Mouse (Mus musculus): ENCODE data around the gene Sephs2.

Gene Sephs2

DNA sequence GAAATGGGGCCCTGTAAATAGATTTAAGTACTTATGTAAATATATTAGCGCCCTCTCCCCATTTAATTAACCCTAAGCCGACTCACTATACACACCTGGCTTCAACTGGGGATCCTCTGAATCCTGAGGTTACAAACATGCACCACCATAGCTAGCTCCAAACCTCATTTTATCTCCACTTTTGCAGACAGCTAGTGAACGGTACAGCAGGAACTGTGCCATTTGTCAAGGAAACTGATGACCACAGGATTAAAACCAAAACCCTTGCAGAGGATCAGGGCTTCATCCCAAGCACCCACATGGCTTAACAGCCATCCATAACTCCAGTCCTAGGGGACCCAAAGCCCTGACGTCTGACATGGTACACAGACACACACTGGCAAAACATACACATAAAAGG, 18.8 kb downstream of the Sephs2 start:
- CTCF ChIA-PET, result interaction anchor here in 1 of 4 experiments (1.4 to 1.6 kb wide), 2 partner anchors 10 to 23 kb away, joined by 5 to 6 read pairs; partner anchors contain the start of gene Zfp771
- POLR2A ChIA-PET, result interaction anchor here (0.6 to 2.5 kb wide), 32 partner anchors 7 to 755 kb away, joined by 3 to 58 read pairs (median 6); partner anchors contain the start of genes Sephs2 (in 3 of the 4), Sept1 (in 2 of the 4), Zfp553 (in 2 of the 4) and Zfp771 (in 2 of the 4)

DNA sequence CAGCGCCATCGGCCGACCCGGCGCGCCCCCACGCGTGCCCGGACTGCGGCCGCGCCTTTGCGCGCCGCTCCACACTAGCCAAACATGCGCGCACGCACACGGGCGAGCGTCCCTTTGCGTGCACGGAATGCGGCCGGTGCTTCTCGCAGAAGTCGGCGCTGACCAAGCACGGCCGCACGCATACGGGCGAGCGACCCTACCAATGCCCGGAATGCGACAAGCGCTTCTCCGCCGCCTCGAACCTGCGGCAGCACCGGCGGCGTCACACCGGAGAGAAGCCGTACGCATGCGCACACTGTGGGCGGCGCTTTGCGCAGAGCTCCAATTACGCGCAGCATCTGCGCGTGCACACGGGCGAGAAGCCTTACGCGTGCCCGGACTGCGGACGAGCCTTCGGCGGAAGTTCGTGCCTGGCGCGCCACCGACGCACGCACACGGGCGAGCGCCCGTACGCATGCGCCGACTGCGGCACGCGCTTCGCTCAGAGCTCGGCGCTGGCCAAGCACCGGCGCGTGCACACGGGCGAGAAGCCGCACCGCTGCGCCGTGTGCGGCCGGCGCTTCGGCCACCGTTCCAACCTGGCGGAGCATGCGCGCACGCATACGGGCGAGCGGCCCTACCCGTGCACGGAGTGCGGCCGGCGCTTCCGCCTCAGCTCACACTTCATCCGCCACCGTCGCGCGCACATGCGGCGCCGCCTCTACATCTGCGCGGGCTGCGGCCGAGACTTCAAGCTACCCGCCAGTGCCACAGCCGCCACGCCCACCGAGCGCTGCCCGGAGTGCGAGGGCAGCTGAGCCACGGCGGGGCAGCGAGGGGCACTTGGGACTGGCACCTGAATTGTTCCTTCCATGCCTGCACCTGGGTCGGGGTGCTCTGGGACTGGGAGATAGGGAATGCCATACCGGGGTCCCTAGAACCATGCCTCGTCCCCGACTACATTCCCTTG, 19.8 kb downstream of the Sephs2 start:
- POLR2A ChIA-PET, result interaction anchor here (0.6 to 2.5 kb wide), 85 partner anchors 8 to 713 kb away, joined by 3 to 58 read pairs (median 4); partner anchors contain the start of genes Sephs2 (in 3 of the 4), Sept1 (in 3 of the 4), Zfp553 (in 3 of the 4) and Zfp771 (in 3 of the 4)
- CTCF ChIA-PET, result interaction anchor here in 3 of 4 experiments (0.6 to 1.6 kb wide), 13 partner anchors 9 to 561 kb away, joined by 3 to 9 read pairs (median 4); partner anchors contain the start of genes Zfp771 (in 2 of the 3) and Zfp689 (in 1 of the 3)

DNA sequence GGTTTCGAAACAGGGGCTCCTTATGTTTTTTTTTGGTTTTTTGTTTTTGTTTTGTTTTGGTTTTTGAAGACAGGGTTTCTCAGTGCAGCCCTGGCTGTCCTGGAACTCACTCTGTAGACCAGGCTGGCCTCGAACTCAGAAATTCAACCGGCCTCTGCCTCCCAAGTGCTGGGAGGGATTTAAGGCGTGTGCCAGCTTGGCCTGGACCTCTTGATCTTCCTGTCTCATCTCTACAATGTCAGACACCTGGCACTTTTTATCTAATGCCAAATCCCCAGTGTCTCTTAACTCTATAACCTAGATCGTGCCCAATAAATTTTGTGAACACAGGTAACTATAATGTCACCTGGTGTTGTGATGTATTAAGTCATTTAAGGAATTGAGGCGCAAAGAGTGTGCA, 20.5 kb downstream of the Sephs2 start:
- CTCF ChIA-PET, result interaction anchor here in 3 of 4 experiments (0.6 to 1.6 kb wide), 10 partner anchors 8 to 560 kb away, joined by 3 to 6 read pairs (median 4); partner anchors contain the start of genes Zfp689 (in 1 of the 3) and Zfp771 (in 1 of the 3)
- POLR2A ChIA-PET, result interaction anchor here (0.6 to 2.5 kb wide), 61 partner anchors 8 to 714 kb away, joined by 3 to 58 read pairs (median 5); partner anchors contain the start of genes Sephs2 (in 3 of the 4), Sept1 (in 3 of the 4), Zfp553 (in 3 of the 4) and Zfp771 (in 3 of the 4)

DNA sequence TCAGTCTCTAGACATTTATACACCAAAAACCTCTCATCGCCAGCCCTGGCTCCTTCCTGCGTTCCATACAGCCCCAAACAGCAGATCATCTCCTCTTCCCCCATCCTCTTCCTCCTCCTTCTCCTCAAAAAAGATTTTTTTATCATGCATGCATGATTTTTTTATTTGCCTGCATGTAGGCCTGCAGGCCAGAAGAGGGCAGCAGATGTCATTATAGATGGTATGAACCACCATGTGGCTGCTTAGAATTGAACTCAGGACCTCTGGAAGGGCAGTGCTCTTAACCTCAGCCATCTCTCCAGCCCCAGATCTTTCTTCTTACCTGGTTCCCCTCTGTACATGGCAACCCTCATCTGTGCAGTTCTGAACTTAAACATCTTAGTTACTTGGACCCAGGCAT, 21.4 kb downstream of the Sephs2 start:
- ChIA-PET POLR2A (no interaction called here), CTCF (no interaction called here)

DNA sequence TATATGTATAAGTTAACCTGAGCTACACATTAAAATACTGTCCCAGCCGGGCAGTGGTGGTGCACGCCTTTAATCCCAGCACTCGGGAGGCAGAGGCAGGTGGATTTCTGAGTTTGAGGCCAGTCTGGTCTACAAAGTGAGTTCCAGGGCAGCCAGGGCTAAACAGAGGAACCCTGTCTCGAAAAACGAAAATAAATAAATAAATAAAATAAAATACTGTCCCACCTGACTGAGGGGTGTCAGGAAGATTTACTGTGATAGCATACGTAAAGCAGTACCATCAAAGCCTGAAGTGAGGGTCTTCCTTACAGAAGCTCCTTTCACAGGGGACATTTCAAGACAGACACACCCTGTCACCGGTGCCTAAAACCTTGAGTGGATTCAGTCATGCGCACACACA, 23.3 kb downstream of the Sephs2 start:
- POLR2A ChIA-PET, result interaction anchor here in 3 of 4 experiments (0.7 to 2.2 kb wide), 12 partner anchors 9 to 37 kb away, joined by 3 to 8 read pairs (median 3); partner anchors contain the start of genes Sept1 (in 1 of the 3) and Zfp553 (in 1 of the 3)
- CTCF ChIA-PET, result interaction anchor here in 1 of 4 experiments (0.7 to 0.9 kb wide), 2 partner anchors 22 to 523 kb away, joined by 3 to 4 read pairs; no protein-coding TSS in a partner anchor

DNA sequence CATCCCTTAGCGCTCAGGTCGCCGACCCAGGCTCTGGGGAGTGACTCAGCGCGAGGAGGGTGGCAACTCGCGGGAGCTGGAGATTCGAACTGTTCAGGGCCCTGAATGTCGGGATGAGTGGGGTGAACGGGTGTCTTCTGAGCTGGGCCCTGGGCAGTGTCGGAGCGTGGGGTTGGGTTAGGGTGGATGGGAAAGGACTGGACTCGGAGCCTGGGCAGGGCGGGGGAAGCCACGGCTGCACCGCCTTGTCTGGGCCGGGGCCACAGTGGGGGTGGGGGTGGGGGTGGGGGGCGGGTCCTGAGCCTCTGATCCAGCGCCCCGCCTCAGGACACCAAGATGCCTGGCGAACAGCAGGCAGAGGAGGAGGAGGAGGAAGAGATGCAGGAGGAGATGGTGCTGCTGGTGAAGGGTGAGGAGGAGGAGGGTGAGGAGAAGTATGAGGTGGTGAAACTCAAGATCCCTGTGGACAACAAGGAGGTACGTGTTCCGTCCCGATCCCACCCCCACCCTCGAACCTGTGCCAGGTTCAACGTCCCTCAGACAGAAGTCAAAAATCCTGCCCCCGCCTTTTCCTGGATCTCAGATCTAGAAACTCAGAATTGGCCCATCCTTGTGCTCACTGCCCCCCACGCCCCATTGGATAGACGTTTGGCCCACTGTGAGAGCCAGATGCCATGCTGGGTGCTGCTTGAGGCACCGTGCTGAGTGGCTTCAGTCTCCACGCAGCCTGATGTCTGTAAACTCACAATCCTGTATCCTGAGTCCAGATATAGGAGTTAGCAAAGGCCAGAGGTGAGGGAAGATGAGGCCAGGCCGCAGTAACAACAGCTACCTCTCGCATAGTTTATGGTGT, 29.0 kb downstream of the Sephs2 start:
- ChIA-PET POLR2A (interaction anchor here (0.6 to 3.2 kb wide), 62 partner anchors 9 to 445 kb away, joined by 3 to 58 read pairs (median 4); partner anchors contain the start of genes Dctpp1 (in 3 of the 4), Sept1 (in 3 of the 4), Zfp553 (in 3 of the 4) and Cd2bp2 (in 2 of the 4)), CTCF (interaction anchor here (0.5 to 1.6 kb wide), 14 partner anchors 9 to 123 kb away, joined by 3 to 5 read pairs (median 3); partner anchors contain the start of gene Dctpp1 (in 2 of the 4))

DNA sequence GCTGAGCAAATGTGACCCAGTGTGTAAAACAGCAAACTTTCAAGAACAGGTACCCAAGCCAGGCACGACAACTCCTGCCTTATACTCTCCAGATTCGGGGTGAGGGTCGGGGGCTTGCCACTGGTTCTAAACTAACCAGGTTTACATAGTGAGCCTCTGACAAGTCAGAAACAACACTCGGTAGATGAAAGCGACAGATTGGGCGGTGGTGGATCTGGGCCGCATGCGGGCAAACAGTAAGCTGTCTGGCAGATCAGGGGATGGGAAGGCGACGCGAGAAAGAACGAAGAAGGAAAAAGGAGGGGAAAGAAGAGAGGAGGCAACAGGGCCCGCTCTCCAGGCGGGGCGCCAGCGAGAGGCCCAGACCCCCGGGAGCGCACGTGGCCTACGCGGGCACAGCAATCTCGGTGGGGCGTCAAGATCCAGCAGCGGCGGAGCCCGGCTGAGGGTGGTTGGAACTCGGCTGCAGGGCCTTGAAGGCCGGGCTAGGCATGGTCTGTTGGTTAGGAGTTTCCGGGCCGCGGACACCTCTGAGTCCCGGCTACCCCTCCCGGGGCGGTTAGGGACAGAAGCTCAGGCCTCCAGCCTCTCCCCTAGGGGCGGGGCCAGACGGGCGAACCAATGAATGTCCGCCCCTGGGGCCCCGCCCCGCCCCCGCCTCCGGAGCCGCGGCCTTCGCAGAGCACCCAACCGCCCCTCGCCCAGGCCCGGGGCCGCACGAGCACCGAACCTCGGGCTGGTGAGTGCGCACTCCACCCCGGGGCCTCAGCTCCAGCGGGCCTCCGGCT, 29.8 kb downstream of the Sephs2 start, which contains the start of gene Zfp771:
Zfp771 (plus strand) TSS at position 405 of the 788 bp plus-strand sequence.
- ChIA-PET POLR2A (interaction anchor here (0.6 to 3.2 kb wide), 60 partner anchors 8 to 444 kb away, joined by 3 to 58 read pairs (median 4); partner anchors contain the start of genes Dctpp1 (in 3 of the 4), Sept1 (in 3 of the 4), Zfp553 (in 3 of the 4) and Cd2bp2 (in 2 of the 4)), CTCF (interaction anchor here in 3 of 4 experiments (0.5 to 1.6 kb wide), 13 partner anchors 8 to 124 kb away, joined by 3 to 5 read pairs (median 3); partner anchors contain the start of gene Dctpp1 (in 1 of the 3))

DNA sequence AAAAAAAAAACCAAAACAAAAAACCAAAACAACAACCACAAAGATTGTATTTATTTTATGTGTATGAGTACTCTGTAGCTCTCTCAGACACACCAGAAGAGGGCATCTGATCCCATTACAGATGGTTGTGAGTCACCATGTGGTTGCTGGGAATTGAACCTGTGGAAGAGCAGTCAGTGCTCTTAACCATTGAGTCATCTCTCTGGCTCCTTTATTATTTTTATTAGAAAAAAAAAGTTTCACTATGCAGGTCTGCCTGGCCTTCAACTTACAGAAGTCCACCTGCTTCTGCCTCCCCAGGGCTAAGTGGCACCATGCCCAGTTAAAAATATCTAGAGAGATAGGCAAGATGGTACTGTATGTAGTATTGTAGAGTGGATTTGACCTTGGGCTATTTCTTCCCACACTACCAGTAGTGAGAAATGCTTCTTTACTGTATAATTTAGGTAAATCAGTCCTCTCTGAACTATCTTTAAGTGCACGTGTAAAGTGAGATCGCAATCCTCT, 30.4 kb downstream of the Sephs2 start:
- CTCF ChIA-PET, result interaction anchor here in 1 of 4 experiments (0.9 kb wide), 1 partner anchor 11 kb away, joined by 4 read pairs; no protein-coding TSS in a partner anchor

DNA sequence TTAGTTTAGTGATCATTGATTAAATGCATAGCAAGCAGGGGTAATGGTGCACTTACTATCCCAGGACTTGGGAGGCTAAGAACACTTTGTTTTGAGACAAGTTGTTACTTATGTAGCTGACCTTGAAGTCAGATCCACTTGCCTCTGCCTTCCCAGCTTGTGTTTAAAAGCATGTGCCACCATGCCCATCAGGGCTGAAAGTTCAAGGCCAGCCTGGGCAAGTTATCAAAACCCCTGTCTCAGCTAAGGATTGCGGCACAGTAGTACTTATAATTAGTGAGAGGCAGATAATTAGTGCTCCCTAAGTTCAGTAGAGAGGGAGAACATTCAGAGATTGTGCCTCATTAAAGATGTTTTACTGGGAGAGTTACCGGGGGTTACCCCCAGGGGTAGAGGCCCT, 39.1 kb downstream of the Sephs2 start:
- ChIA-PET POLR2A (interaction anchor here in 3 of 4 experiments (1.2 to 14.7 kb wide), 12 partner anchors 10 to 111 kb away, joined by 3 to 274 read pairs (median 13); partner anchors contain the start of genes Zfp768 (in 1 of the 3) and Zfp771 (in 1 of the 3)), CTCF (interaction anchor here in 1 of 4 experiments (1.1 kb wide), 1 partner anchor 21 kb away, joined by 3 read pairs; no protein-coding TSS in a partner anchor)

More for the DNA sequence above, 30.4 kb downstream of the Sephs2 start:
- POLR2A ChIA-PET, result interaction anchor here in 3 of 4 experiments (0.6 to 3.2 kb wide), 12 partner anchors 9 to 444 kb away, joined by 3 to 54 read pairs (median 8); partner anchors contain the start of genes Sept1 (in 3 of the 3) and Zfp553 (in 3 of the 3)

DNA sequence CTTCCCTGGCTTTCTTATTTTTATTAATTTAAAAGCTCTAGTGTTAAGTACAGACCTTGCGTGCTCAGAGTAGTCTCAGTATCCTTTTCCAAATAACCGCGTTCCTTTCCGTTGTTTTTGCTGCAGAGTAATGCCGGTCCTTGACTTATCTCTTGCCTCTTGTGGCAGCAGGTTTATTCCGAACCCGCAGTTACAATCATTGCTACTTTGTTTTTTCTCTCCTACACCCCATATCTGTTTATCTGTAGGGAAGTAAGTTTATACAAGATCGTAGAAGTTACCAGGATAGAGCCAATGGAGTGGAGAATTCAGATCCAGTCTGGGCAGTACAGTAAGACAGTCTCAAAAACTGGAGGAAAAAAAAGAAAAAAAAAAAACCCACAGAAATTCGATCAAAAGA, 40.1 kb downstream of the Sephs2 start:
- ChIA-PET CTCF (interaction anchor here in 3 of 4 experiments (0.6 to 1.5 kb wide), 6 partner anchors 11 to 454 kb away, joined by 3 to 5 read pairs (median 4); partner anchors contain the start of genes Dctpp1 (in 1 of the 3) and Zfp771 (in 1 of the 3)), POLR2A (interaction anchor here (0.7 to 14.7 kb wide), 29 partner anchors 8 to 736 kb away, joined by 3 to 274 read pairs (median 9); partner anchors contain the start of genes Zfp771 (in 3 of the 4), Cd2bp2 (in 2 of the 4) and Tbc1d10b (in 1 of the 4))

DNA sequence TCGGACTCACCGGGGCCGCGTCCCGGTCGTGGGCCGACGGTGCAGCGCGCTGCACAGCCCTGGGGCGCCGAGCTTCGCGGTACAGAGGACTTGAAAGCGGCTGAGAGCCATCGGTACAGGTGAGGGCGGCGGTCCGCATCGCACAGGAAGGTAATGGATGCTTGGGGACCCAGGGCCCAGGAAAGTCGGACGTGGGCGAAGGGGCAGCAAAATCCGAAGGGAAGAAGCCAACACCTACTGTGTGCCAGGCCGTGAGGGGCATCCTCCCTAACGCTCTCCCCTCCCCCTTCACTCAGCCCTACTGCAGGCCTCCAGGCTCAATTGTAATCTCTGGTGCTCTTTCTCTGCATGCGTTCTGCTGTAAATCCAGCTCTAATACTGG, 40.5 kb downstream of the Sephs2 start:
- POLR2A ChIA-PET, result interaction anchor here (0.6 to 14.7 kb wide), 50 partner anchors 8 to 736 kb away, joined by 3 to 274 read pairs (median 5); partner anchors contain the start of genes Zfp771 (in 3 of the 4), Cd2bp2 (in 2 of the 4), Sephs2 (in 2 of the 4) and Dctpp1 (in 1 of the 4)
- CTCF ChIA-PET, result interaction anchor here in 3 of 4 experiments (0.6 to 1.5 kb wide), 8 partner anchors 11 to 453 kb away, joined by 3 to 5 read pairs (median 3); partner anchors contain the start of genes Dctpp1 (in 1 of the 3) and Zfp771 (in 1 of the 3)

DNA sequence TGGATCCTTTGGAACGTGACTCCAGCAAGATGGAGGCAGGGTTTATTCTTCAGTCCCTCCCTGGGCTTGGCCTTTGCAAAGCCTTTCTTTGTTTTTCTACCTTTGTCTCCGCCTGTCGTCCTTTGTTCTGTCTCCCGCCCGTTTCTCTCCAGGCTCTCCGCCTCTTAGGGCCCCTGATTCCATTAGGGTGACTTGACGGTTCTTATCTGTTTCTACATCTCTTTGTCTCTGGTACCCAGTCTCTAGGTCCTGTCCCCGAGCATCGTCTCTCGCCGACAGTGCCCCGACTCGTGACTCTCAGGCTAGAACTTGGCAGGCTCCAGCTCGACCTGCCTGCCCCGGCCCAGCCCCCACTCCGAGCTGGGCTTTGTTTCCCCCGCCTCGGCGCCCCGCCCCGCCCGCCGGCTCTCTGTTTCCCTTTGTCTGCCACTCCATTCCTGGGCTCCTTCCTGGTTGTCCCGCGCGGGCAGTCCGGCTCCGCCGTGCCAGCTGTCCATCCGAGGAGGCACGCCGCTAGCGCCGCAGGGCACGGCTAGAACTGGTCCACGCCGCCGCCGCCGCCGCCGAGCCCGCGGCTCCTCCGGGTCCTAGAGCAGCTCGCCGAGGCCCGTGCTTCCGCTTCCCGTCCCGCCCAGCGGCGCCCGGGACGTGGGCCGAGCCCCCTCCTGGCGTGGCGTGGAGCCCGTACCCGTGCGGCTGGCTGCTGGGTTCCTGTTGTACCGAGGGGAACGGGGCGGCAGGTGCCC, 41.1 kb downstream of the Sephs2 start, which contains the start of the genes Zfp553 and Sept1:
Zfp553 (plus strand) TSS at position 440 of the 746 bp plus-strand sequence.
Sept1 (minus strand) TSS at position 509 of the 746 bp plus-strand sequence.
- ChIA-PET CTCF (interaction anchor here in 3 of 4 experiments (0.6 to 1.5 kb wide), 9 partner anchors 10 to 453 kb away, joined by 3 to 5 read pairs (median 3); partner anchors contain the start of genes Dctpp1 (in 1 of the 3) and Zfp771 (in 1 of the 3)), POLR2A (interaction anchor here (0.6 to 14.7 kb wide), 54 partner anchors 8 to 735 kb away, joined by 3 to 274 read pairs (median 5); partner anchors contain the start of genes Zfp771 (in 3 of the 4), Cd2bp2 (in 2 of the 4), Sephs2 (in 2 of the 4) and Dctpp1 (in 1 of the 4))

DNA sequence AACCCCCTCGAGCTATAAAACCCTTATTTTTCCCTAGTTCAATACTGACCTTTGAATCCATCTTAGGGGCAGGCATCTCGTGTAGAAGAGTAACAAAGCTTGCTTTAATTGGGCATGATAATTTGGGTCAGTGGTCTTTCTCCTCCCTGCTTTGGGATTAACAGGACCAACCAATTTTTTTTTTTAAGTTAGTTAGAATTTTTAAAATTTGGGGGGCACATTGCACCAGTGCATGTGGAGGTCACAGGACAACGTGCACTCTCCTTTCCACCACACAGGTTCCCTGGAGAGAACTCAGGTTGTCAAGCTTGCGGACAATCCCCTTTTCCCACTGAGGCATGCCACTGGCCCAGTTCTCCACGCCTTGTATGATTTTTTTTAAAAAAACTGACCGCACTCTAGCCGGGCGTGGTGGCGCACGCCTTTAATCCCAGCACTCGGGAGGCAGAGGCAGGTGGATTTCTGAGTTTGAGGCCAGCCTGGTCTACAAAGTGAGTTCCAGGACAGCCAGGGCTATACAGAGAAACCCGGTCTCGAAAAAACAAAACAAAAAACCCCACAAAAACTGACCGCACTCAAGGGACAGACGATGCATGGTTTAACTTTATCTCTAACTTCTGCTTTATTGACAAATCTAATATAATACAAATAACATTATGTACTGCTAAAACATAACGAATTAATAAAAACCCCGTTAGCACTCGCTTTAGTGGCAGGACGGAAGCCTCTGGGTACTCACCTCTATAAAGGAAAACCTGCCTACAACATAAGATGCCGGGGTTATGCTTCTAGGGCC, 41.8 kb downstream of the Sephs2 start:
- POLR2A ChIA-PET, result interaction anchor here (0.6 to 14.7 kb wide), 55 partner anchors 8 to 1792 kb away, joined by 3 to 274 read pairs (median 5); partner anchors contain the start of genes Zfp771 (in 3 of the 4), Cd2bp2 (in 2 of the 4), Sephs2 (in 2 of the 4) and Dctpp1 (in 1 of the 4)
- CTCF ChIA-PET, result interaction anchor here (0.6 to 1.5 kb wide), 9 partner anchors 11 to 452 kb away, joined by 3 to 5 read pairs (median 4); partner anchors contain the start of gene Dctpp1 (in 1 of the 4)
